Mouse (Mus musculus) embryo, embryonic 10 days (tissue): ENCODE measurements around the gene Nr3c2.

Experiments
- DNase-seq: peaks from one replicate; pipeline ENCODE4 v3.0.0-alpha.2; 2015; ENCODE audit warnings: low spot score

Nr3c2 gene

DNA sequence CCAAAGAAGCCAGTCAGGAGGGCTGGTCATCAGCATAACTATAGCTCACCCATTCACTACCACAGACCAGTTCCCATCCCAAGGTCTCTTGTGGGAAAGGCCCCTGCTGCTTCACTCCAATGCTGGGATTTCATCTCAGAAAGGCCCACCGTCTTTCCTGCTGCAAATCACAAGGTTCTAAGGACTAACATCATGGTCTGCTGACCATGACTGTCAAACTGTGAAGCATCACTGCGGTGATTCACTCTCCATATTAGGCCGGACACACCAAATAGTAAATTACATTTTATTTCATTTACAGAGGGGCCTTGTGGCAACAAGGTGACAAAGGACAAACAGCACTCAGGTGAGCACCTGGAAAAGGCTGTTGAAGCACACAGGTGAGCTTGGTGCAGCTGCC, 350.9 kb downstream of the Nr3c2 start:
- DNase-seq = no peak

DNA sequence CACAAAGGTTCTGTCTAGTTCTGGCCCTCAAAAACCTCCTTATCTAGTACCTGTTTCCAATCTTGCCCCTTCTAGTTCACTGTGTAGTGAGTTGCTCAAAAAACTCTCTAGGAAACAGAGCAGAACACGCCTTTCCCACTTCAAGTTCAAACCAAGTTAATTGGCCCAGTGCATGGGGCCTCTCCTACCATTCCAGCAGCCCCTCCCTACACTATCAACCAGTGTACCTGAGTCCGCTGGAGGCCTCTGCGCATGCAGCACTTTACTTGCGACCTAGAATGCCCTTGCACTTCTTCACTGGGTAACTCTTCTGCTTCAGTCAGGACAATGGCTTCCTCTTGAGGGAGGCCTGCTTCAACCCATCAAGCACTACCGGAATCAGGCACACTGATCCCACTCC, 351.9 kb downstream of the Nr3c2 start:
- DNase-seq = no peak

DNA sequence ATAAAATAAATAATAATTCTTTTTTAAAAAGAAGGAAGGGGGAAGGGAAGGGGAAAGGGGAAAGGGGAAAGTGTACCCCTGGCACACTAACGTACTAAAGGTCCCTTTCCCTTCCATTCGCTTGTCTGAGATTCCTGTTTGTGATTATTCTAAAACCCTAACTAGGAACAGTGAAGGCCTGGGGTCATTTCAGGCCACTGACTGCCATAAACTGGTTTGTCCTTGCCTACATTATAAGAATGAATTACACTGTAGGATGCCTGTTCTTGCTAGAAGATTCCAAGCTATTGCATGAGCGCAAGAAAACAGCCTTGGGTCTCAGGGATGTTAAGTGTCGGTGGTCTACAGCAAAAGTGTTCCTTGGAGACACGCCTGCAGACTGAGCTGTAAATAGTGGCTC, 355.2 kb downstream of the Nr3c2 start:
- no peak for DNase-seq

DNA sequence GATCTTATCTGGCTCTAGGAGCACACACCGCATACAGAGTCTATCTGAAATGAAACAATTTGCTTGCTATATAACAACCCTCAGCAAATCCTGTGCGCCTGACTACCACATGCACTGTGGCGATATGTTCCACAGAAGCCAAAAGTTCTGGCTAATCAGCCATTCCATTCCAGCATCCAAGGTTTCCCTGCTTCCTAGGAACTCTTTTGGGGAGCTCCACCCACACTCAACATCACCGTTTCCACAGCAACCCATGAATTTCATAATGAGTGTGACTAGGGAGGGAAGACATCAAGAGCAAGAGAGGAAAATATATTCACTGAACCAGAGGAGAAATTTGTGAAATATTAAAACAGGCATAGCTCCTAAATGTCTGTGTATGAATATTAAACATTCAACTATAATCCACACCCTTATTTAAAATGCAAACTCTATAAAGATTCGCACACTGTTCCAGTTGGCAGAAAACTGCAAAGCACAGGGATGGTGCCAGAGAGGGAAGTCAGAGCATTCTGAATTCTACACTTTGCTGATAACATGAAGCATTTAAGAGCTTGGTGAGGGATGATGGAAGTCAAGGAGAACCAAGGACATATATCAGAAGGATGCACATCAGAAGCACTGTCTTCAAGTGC, 357.3 kb downstream of the Nr3c2 start:
- DNase-seq = no peak

DNA sequence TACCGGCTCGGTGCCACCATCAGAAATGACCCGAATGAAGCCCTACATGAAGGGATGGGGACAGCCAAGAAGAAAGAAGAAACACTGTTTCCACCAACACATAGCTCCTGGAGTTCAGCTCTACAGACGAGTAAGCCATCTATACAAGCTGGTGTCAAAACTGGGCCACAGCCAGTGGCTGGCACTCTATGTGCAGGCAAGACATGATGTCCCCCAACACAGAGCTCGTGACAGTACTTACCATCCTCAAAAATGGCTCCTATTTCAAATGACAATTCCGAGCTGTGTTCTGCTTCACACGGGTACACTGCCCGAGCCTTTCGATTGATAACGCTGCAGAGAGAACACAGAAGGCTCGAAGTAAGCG, 357.8 kb downstream of the Nr3c2 start:
- no peak for DNase-seq

DNA sequence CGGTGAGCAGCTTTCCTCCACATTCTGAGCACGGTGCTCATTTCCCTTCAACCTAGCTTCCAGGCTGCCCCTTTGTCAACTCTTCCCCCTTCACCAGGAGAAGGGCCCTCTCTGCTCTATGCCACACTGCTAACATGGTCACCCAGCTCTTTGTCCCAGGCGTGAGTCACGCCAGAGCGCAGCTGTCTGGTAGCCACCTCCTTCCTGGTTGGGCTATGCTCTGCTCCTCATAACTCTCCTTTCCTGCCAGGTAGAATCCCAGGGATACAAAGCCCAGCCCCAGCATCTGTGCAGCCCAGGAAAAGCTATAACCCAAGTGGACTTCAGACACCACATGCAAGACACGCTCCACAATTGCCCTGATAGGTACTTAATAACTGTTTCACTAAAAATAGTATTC, 362.0 kb downstream of the Nr3c2 start:
- no peak for DNase-seq

DNA sequence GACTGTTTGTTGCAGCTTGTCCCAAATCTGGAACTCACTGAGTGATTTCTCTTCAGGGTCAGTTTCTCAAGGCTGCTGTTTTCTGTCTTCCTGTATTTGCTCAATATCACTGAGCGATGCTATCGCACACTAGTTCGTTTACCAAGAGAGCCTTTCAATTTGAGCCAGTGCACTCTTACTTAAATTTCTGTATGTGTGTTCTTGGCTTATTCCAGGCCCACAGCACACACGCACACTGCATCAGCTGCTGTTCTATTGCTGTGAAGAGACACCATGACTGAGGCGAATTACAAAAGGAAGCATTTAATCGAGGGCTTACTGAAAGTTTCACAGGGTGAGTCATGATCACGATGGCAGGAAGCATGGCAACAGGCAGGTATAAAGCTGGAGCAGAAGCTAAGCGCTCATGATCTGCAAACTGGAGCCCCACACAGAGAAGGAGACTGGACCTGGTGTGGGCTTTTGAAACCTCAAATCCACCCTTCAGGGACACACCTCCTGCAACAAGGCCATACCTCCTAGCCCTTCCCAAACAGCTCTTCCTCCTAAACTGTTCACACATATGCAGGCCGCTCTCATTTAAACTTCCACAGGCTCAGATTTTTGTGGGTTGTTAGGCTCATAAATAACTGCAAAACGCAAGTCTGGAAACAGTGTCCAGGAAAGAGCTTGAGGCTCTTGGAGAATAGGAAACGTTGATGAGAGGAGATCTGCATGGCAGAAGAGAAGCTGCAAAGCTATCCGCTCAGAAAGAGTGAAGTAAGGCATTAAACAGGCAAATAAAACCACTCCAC, 363.2 kb downstream of the Nr3c2 start:
- no peak for DNase-seq

DNA sequence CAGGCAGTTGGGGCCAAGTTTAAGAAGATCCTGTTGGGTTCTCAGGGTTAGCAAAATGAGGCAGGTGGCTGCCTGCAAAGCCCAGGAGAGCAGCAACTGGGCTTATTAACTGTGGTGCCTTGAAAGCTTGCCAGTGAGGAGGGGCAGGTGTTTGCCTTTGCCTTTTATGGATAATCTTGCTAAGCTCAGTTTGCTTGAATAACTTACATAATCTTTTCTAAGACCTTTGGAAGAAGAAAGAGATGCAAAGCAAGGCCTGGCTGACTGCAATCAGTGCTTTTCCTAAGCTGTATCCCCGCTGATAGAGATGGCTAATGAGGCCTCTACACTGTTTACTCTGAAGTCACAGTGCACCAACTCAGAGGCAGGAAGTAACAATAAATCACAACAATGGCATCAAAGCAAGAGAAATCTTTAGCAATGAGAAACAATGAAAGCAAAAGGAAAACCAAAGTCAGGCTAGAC, 368.7 kb downstream of the Nr3c2 start:
- DNase-seq = no peak

DNA sequence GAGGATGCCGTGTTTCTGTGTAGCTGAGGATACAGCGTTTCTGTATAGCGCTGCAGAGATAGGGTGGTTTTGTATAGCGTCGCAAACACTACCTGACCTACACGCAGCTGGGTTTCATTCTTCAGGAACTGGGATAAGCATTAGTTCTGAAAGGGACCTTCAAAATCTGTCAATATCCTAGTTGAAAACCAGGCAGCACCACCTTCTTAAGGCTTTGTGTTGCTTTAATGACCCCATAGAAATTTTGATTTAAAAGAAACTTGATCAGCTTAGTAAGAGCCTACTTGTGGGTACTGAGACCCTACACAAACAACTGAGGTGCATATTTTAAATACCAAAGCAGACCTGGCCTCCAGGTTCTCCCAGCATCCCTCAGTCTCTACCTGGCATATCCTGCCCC, 372.9 kb downstream of the Nr3c2 start:
- no peak for DNase-seq

DNA sequence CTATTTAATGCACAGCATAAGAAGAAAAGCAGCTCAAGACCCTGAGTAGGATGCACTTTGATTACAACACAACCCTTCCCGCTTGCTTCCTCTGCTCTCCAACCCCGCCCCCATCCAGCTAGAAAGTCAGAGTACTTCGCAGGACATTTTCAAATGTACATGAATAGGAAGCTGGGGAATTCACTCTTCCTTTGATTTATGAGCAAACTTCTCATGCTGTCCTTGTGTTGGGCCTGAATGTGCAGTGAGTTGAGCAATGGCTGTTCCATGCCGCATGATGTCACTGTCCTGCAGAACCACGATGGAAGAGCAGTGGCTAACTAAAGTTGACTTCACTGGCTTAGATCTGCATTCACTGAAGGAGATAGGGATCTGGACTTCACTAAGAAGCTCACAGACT, 376.3 kb downstream of the Nr3c2 start:
- DNase-seq = no peak

DNA sequence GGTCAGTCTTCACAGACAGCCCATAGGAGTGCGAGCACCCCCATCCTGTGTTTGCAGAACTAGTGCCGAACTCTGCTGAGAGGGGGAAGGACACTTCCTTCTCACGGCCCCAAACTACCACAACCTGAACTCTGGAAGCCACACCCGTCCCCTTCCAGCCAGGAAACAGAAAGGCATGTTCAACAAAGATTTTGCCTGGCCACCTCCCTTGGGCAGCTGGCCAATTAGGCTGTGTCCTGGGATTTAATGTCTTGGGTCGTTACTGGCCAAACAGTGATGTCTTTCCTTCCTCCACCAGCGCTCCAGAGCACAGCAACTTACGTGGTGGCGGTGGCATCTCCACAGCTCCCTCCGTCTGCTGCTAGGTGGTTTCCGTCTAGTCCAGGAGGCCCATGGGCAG, 377.6 kb downstream of the Nr3c2 start:
- no peak for DNase-seq

DNA sequence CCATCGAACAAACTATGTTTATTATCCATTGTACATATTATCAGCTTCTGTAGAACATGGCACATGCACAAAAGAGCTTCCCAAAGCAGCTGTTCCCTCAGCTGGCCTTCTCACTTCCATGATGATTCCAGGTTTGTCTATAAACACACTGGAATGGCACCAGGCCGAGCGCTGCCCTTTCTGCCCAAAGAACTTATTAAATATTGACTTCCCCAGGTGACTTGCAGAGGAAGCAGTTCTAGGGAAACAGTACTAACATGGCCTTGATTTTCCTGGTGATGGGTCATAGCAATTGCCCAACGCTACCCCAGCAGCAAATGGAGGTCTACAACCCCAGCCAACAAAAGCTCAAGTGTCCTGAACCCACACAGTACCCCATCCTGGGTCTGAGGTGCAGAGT, 379.0 kb downstream of the Nr3c2 start:
- no peak for DNase-seq

DNA sequence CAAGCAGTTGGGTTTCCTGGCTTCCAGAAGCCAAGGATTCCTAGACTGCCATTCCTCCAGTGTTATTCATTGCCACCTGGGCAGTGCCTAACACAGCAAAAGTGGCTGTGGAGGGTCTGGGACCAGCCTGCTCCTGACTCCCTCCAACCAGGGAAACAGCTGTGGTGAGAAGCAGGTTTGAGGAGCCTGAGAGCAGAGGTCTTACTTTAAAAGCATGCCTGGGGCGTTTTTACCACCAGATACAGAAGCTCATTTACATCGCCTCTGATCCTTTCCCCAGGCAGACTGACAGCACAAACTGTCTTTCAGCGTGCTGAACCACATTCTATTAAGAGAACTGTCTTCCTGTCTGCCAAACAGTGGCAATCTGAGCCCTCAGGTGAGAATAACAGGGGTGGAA, 380.7 kb downstream of the Nr3c2 start:
- DNase-seq = peak; percentile 13

DNA sequence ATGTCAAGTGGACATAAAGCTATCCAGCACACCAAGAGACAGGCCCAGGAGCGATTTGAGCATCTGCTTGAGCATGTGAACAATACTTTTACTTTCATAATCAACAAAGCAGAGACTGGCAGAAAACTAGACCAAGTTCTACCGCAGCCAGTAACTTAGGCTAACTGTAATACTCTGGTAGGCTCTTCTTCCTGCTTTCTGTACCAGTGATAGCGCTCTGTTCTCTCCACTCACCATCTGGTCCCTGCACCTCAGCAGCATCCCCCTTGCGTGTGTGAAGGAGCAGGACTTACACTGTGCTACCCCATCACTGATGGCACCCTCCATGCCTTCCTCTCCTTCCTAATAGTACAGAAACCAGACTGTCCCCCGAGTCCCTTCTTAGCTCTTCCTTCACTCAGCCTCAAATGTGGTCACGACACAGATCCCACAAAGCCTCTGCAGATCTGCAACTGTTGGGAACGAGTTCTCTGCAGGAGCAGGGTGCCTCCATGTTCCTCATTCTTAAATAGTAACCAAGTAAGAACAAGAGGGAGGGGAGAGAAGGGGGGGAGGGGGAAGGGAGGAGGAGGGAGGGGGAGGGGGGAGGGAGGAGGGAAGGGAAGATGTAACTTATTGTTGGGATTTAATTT, 383.5 kb downstream of the Nr3c2 start:
- DNase-seq = no peak

DNA sequence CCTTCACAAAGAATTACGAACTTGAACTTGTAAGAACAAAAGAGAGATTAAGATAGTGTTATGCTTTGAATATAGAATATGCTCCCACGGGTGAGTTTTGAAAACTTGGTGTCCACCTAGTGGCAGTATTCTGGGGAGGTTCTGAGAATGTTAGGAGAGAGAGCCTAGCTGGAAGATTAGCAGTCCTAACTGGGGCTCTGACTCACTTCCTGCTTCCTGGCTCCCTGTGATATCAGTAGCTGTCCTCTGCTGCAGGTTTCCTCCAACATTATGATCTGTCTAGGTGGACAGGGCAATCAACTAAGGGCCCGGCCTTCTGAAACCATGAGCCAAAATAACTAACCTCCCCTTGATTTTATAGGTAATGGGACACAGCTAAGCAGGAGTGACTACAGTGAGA, 385.2 kb downstream of the Nr3c2 start:
- DNase-seq = no peak

DNA sequence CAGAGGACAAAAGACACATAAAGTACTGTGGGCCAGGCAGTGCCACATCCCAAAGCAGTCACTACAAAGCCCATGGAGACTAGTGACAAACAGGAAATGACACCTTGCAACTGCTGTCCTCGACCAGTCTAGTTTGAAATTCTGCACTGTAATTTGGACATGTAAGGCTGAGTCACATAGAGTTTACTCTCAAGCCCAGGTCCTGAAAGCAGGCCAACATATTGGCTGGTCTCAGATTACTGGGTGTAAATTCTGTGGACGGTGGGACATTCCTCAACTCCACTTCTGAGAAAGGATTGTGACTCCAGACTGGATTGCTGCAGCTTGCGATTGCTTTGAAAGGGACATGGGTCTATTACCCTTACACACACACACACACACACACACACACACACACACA, 388.8 kb downstream of the Nr3c2 start:
- DNase-seq = no peak

DNA sequence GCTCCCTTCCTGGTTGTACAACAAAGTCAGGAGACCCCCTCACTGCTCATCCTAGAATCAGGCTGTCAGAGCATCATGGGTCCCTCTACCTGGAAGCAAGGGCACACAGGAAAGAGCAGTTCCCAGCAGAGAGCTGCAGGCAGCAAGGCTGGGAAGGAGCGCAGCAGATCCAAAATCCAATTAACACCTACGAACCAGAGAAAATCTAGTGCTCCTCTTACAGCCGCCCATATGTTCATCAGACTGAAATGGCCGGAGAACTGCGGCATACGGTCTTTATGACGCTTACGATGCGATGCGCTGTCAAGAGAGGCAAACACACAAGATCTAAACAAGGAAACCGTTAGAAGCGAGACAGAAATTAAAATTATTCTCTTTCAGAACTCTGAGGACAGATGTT, 389.2 kb downstream of the Nr3c2 start:
- no peak for DNase-seq

DNA sequence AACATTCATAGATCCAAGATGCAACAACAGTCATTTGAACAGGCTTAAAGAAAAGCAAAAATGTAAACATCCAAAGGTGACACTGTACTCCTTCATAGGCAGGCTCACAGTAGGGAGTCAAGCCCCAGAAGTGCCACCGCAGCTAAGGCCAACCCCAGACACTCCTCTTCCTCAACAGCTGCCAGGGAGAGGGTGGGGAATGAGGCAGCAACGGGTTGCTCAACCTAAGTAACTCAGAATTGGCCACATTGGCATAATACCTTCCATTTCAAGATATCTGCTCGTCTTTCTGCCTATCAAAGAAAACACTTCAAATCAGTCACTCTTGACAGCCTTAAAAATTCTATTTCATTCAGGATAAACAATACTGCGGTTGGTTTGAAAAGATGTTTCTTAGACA, 392.9 kb downstream of the Nr3c2 start:
- DNase-seq = no peak

DNA sequence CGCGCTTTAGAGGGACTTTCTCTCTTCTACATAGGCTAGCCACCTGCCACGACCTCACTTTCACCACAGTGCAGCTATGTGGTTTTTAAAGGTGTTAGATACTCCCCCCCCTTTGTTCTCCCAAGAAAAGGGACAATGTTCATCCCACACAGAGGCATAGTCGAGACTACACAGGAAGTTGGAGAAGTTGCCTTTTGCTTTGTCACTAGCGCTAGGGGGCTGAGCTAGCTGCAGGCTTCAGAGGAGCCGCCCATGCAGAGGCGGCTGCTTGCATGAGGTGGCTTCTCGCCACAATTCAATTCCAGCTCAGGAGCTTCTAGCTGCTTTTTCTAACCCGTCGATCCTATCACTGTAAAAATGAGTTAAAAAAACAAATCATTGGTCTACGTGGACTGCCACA, 393.4 kb downstream of the Nr3c2 start:
- no peak for DNase-seq

DNA sequence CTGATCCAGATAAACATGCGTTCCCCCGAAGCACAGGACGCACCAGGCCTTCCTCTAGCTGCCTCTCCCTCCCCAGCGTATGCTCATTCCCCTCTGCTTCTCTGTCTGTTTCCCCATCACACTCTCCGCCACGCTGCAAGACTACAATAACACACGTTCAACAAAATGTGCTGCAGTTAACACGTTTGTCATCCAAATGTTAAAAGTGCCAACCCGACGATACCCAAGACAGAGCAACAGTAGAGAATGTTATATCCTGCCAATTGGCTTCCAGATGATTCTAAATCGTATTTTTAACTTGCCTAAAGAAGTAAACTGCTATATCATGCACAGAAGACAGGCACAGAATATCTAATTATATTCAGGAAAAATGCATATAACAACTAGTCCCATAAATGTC, 395.4 kb downstream of the Nr3c2 start:
- DNase-seq = no peak
